Mouse (Mus musculus) hindbrain, postnatal 0 days (tissue): Measurements from ENCODE around the gene Insl6. TPM values are rescaled to one million over a fixed set of nuclear protein-coding genes. Genes with fewer than 3 reads are reported as not detected.

Source experiments
- ATAC-seq: fragments of 200-750 bp; cut with Nextera tagmentation; 2 replicates; pipeline ENCODE4 v1.8.0; 2017; ENCODE audit warnings: mild to moderate bottlenecking, moderate TSS enrichment, moderate library complexity
- DNase-seq: peaks from one replicate; pipeline ENCODE4 v3.0.0-alpha.2; 2015; ENCODE audit warnings: low spot score
- H3K27ac ChIP-seq: fragments of 300-500 bp; sonication (generic); 2 replicates; pipeline ENCODE4 v1.5.1; 2014; ENCODE audit warnings: mild to moderate bottlenecking
- H3K27me3 ChIP-seq: fragments of 300-500 bp; sonication (generic); 2 replicates; pipeline ENCODE4 v1.6.1; 2014; ENCODE audit warnings: low read length, mixed read lengths; ENCODE audit not compliant: insufficient read depth
- H3K36me3 ChIP-seq: fragments of 300-500 bp; sonication (generic); 2 replicates; pipeline ENCODE4 v1.6.1; 2014; ENCODE audit warnings: low read length, mixed read lengths; ENCODE audit not compliant: insufficient read depth
- H3K4me1 ChIP-seq: fragments of 300-500 bp; sonication (generic); 2 replicates; pipeline ENCODE4 v1.6.1; 2014; ENCODE audit warnings: antibody characterized with exemption, low read length, mixed read lengths; ENCODE audit not compliant: insufficient read depth
- H3K4me2 ChIP-seq: fragments of 300-500 bp; sonication (generic); 2 replicates; pipeline ENCODE4 v1.6.1; 2014; ENCODE audit warnings: low read depth, mild to moderate bottlenecking, low read length, moderate library complexity, mixed read lengths
- H3K4me3 ChIP-seq: fragments of 300-500 bp; sonication (generic); 2 replicates; pipeline ENCODE4 v1.5.1; 2014; ENCODE audit warnings: low read length
- H3K9ac ChIP-seq: fragments of 300-500 bp; sonication (generic); replicated peaks from 2 replicates; pipeline ENCODE4 v1.6.1; 2014; ENCODE audit warnings: mild to moderate bottlenecking, low read length, moderate library complexity, mixed read lengths
- H3K9me3 ChIP-seq: fragments of 300-500 bp; sonication (generic); 2 replicates; pipeline ENCODE4 v1.6.1; 2016; ENCODE audit warnings: low read length, mixed read lengths
- CTCF ChIP-seq: IDR thresholded peaks from 2 replicates; pipeline ENCODE4 v1.5.1; 2016; ENCODE audit warnings: antibody characterized with exemption, control low read depth, low read depth
- WGBS: fragments of 180-500 bp; shearing (Covaris S2); extraction: QIAGEN DNeasy Blood & Tissue Kit; methylation state at CpG from one replicate; pipeline ENCODE4 v1.1.7; 2014; 5-methylcytosine and 5-hydroxymethylcytosine counted together
- polyA plus RNA-seq: library from polyadenylated mRNA; unstranded; fragments of >200 nt; fragmentation: Nextera tagmentation; extraction: Ambion mirVana; gene quantifications from 2 replicates; pipeline ENCODE4 v1.2.1, GENCODE M21; 2015
- total RNA-seq: library from RNA; depleted of rRNA; stranded (reverse); fragments of >200 nt; gene quantifications from 2 replicates; pipeline ENCODE4 v1.2.3, GENCODE M21; 2014

Gene Insl6
- total and polyA plus RNA-seq, 2 experiments from 2014 or later, result 2.6 TPM; not detected in 1

GRCm38 (mm10) chr19:29312661-29313060 is 12.5 kb downstream of the Insl6 start:
- Histone ChIP-seq H3K4me2 (no peak overlapping the region), H3K4me1 (no peaks in the 10 kb centered on the region), H3K9ac (no peak overlapping the region), H3K4me3 (no peak overlapping the region), H3K27me3 (no peaks in the 10 kb centered on the region), H3K27ac (no peak overlapping the region), H3K36me3 (peaks cover 16% of the 10 kb centered on the region; the same call in 1 of the 2 replicates), H3K9me3 (peaks cover 11% of the 10 kb centered on the region; the same call in 1 of the 2 replicates)
- ATAC-seq (no peak), DNase-seq (no peak)
- WGBS, result 32% methylated on average over 7 of the region's 7 CpGs
- TF ChIP-seq CTCF, result no peak

GRCm38 (mm10) chr19:29311791-29312190 is 13.4 kb downstream of the Insl6 start:
- Histone ChIP-seq H3K4me1 (no peaks in the 10 kb centered on the region), H3K4me2 (no peak overlapping the region), H3K27ac (no peak overlapping the region), H3K27me3 (no peaks in the 10 kb centered on the region), H3K36me3 (peaks cover 16% of the 10 kb centered on the region; the same call in 1 of the 2 replicates), H3K9me3 (peaks cover 11% of the 10 kb centered on the region; the same call in 1 of the 2 replicates), H3K4me3 (no peak overlapping the region), H3K9ac (no peak overlapping the region)
- DNase-seq (no peak), ATAC-seq (no peak)
- TF ChIP-seq CTCF, result no peak
- WGBS, result 91% methylated on average over 8 of the region's 8 CpGs

- Histone ChIP-seq H3K27ac (no peak overlapping the region), H3K4me3 (no peak overlapping the region), H3K9me3 (no peaks in the 10 kb centered on the region), H3K9ac (no peak overlapping the region), H3K27me3 (no peaks in the 10 kb centered on the region), H3K4me2 (no peak overlapping the region), H3K36me3 (peaks cover 15% of the 10 kb centered on the region; the same call in 1 of the 2 replicates), H3K4me1 (no peaks in the 10 kb centered on the region)
- ATAC-seq (no peak), DNase-seq (no peak)
- no peak for TF ChIP-seq CTCF
Observed at GRCm38 (mm10) chr19:29308832-29309231, 16.3 kb downstream of the Insl6 start.

GRCm38 (mm10) chr19:29302119-29302518 is 23.0 kb downstream of the Insl6 start:
- peaks cover 26% of the 10 kb centered on the region for H3K36me3 ChIP-seq
- no peak for TF ChIP-seq CTCF
- no peak overlapping the region for H3K4me2 ChIP-seq
- H3K27me3 ChIP-seq, result no peaks in the 10 kb centered on the region
- no peak overlapping the region for H3K4me3 ChIP-seq
- DNase-seq (no peak), ATAC-seq (no peak)
- no peaks in the 10 kb centered on the region for H3K9me3 ChIP-seq
- no peaks in the 10 kb centered on the region for H3K4me1 ChIP-seq
- 87% methylated on average over 2 of the region's 2 CpGs for WGBS
- no peak overlapping the region for H3K9ac ChIP-seq
- H3K27ac ChIP-seq, result no peak overlapping the region

- no peak overlapping the region for H3K9ac ChIP-seq
- no peak for DNase-seq
- H3K36me3 ChIP-seq, result peaks cover 28% of the 10 kb centered on the region
- H3K9me3 ChIP-seq, result no peaks in the 10 kb centered on the region
- no peak overlapping the region for H3K4me2 ChIP-seq
- no peaks in the 10 kb centered on the region for H3K27me3 ChIP-seq
- 85% methylated on average over 13 of the region's 13 CpGs for WGBS
- no peak overlapping the region for H3K4me3 ChIP-seq
- no peak overlapping the region for H3K27ac ChIP-seq
- no peak for ATAC-seq
- no peak for TF ChIP-seq CTCF
- H3K4me1 ChIP-seq, result no peaks in the 10 kb centered on the region
Observed at GRCm38 (mm10) chr19:29300919-29301318, 24.2 kb downstream of the Insl6 start.

DNA sequence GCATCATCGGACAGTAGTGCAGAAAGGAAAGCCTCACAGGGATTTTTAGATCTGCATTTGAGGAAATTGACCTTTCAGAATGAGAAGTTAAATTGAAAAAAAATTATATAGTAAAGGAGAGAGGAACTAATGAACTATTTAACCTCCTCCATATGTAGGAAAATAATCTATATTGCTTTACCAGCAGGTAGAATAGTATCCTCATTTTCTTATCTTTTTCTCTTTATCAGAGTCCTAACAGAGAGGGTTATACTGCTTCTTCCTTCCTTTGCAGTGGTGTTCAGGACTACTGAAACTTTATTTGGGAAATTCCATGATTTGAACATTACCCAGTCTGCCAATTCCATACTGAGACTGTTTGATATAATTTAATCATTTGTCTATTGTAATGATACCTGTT is 27.8 kb downstream of the Insl6 start:
- ATAC-seq, result no peak
- H3K4me3 ChIP-seq, result no peak overlapping the region

DNA sequence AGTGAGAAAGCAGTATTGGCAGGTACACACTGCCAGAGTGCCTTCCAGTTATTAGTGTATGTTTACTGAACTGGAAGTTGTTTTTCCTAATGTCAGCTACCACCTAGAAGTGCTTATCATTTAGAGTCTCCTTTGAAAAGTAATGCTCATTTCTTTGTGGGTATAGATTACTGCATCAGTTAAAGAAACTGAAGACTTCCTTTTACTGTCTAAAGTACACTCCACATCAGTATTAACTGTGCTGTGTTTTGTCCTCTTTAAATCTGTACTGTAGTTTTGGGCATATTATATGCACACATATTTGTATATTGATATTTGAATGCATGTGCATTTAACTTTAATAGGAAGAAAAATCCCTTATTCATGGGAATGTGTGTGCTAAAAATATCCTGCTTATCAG is 29.0 kb downstream of the Insl6 start:
- Histone ChIP-seq H3K4me3 (no peak overlapping the region), H3K4me2 (no peak overlapping the region), H3K9ac (no peak overlapping the region), H3K9me3 (no peaks in the 10 kb centered on the region), H3K27ac (no peak overlapping the region), H3K27me3 (no peaks in the 10 kb centered on the region), H3K36me3 (peaks cover 36% of the 10 kb centered on the region), H3K4me1 (no peaks in the 10 kb centered on the region)
- TF ChIP-seq CTCF, result no peak
- no peak for ATAC-seq
- DNase-seq, result no peak

More for the DNA sequence above, 27.8 kb downstream of the Insl6 start:
- Histone ChIP-seq H3K9ac (no peak overlapping the region), H3K4me1 (no peaks in the 10 kb centered on the region), H3K27me3 (no peaks in the 10 kb centered on the region), H3K4me2 (no peak overlapping the region), H3K27ac (no peak overlapping the region), H3K9me3 (no peaks in the 10 kb centered on the region), H3K36me3 (peaks cover 28% of the 10 kb centered on the region)
- WGBS, result 95% methylated on average over 1 of the region's 1 CpGs
- no peak for TF ChIP-seq CTCF
- DNase-seq, result no peak
